Mouse (Mus musculus): ENCODE data around the gene 3110070M22Rik.
"Not testable (repeated sequence)": the region's sequence is repeated elsewhere in the genome, so short reads cannot be mapped to it uniquely, and the experiment has no call there.

The 3110070M22Rik gene

GRCm38 (mm10) chr13:119487880-119488580 is at the start of gene 3110070M22Rik, which contains the start of gene Tmem267:
3110070M22Rik (minus strand) TSS chr13:119488383.
Tmem267 (plus strand) TSS chr13:119488039.
- peak; percentile 84 for DNase-seq (ENCODE audit: low spot score)

GRCm38 (mm10) chr13:119494938-119495337 is 6.8 kb upstream of the 3110070M22Rik start:
- not testable (repeated sequence) for DNase-seq (ENCODE audit: low spot score)

DNA sequence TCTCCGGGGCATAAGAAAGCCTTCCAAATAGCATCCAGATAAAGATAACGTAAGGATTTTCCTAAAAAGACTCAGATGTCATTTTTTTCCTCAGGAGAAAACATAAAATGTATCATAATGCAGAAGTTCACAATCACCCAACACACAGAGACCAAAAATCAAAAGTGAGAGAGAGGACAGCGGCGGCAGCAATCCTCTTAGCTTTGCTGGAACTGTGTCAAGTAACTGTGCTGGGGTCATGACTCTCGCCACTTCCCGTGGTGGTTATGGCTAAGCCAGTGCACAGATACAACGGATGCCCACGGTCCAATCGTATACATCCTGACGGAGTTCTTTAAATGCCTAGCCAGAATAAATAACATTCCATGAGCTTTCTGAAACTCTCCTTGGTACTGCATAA is 3.9 kb upstream of the 3110070M22Rik start:
- not testable (repeated sequence) for DNase-seq (ENCODE audit: low spot score)

DNA sequence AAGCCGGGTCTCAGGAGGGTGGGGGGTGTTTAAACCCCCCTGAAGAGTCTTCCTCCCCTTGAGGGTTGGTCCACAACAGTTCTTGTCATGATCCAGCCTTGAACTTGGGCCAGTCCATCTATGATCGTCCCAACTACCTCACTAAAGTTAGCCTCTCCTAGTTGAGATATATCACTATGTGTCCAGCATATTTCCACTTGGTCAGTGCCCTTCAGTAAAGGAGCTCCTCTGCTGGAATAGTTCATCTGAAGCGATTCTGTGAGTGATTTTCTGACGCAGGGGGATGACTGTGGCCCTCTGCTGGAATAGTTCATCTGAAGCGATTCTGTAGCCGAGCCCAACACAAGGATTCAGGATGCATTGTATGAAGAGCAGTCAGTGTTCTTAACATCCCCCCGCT is 829 bp downstream of the 3110070M22Rik start:
- DNase-seq (ENCODE audit: low spot score), result no peak

- DNase-seq (ENCODE audit: low spot score), result no peak
Measured at GRCm38 (mm10) chr13:119477789-119478188, 10.4 kb downstream of the 3110070M22Rik start.

DNA sequence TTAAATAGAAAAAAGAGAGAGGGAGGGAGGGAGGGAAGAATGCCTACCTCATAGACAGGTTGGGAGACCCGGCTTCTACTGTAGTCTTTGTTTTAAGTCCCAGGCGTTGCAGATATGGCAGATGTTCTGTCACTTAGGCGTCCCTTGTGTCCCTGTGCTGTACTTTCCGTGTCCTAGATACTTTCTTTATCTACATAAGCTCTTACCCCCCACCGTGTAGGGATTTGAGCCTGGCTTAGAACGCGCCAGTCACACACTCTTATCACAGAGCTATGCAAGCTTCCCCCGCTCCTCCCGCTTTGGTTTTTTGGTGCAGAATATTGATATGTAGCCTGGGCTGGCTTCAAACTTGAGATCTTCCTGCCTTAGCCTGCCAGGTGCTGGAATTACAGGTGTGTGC is 11.6 kb downstream of the 3110070M22Rik start:
- DNase-seq (ENCODE audit: low spot score), result no peak

GRCm38 (mm10) chr13:119462596-119463560 is 25.3 kb downstream of the 3110070M22Rik start, which contains the start of gene 4833420G17Rik:
4833420G17Rik (plus strand) TSS chr13:119462768.
- peak; percentile 87 for DNase-seq (ENCODE audit: low spot score)

- DNase-seq (ENCODE audit: low spot score), result no peak
Measured at GRCm38 (mm10) chr13:119461900-119462595, 26.1 kb downstream of the 3110070M22Rik start.

DNA sequence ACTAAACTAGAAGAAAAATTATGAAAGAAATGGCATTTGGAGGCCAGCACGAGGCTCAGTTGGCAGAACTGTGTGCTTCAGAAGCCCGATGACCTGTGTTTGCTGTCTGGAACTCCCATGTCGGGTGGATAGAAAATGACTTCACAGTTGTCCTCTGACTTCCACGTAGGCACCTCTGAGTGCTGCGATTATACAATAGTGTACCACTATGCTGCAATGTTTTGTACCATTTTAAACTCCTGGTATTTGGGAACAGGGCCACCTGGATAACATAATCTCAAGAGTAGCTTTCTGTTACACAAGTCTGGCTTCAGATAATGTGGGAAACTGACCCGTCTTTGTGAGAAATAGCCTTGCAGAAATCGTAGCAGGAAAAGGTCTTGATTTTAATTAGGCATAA is 31.8 kb downstream of the 3110070M22Rik start:
- no peak for DNase-seq (ENCODE audit: low spot score)

DNA sequence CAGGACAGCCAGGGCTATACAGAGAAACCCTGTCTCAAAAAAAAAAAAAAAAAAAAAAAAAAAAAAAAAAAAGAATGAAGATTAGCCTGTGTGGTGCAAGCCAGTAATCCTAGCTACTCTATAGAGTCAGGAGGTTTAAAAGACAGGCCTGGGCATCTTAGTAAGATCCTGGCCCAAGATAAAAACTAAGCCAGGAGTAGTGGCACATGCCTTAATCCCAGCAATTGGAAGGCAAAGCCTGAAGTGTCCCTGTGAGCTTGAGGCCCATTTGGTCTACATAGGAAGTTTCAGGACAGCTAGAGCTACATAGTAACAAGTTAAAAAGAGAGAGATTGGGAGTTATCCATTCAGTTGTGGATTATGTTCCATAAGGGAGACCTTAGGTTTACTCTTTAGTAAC is 33.1 kb downstream of the 3110070M22Rik start:
- DNase-seq (ENCODE audit: low spot score), result no peak

GRCm38 (mm10) chr13:119453563-119453962 is 34.6 kb downstream of the 3110070M22Rik start:
- no peak for DNase-seq (ENCODE audit: low spot score)

GRCm38 (mm10) chr13:119442244-119442643 is 45.9 kb downstream of the 3110070M22Rik start:
- DNase-seq (ENCODE audit: low spot score), result no peak

All from testis, postnatal 14 days (tissue).